Mouse (Mus musculus) C2C12 (cell line): ENCODE measurements around the gene Kctd17.

Experiments
- CTCF ChIP-seq: IDR thresholded peaks from one replicate; pipeline ENCODE4 v1.5.1; 2011; ENCODE audit not compliant: control insufficient read depth, insufficient read depth, insufficient read length
- MAX ChIP-seq: IDR thresholded peaks from one replicate; pipeline ENCODE4 v1.6.1; 2011; ENCODE audit warnings: mild to moderate bottlenecking, control low read depth

DNA sequence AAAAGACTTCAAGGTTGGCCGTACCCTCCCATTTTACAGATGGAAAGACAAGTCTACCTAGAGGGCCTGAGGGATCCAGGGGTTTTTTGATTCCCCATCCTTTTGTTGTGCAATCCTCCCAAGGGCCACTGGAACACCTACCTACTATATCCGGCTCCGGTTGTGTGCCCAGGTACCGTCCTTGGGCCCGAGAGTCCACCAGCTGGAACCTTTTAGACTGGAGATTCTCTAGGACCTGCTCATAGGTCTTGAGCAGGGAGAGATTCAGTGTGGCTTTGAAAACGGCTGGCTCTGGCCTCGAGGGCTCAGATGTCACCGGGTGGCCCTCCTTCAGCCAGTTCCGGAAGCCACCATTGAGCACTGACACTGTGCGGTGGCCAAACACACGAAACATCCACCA, 23.3 kb upstream of the Kctd17 start:
- no peak for TF ChIP-seq MAX
- TF ChIP-seq CTCF = no peak
